Mouse (Mus musculus) central nervous system, embryonic 11.5 days (tissue): Measurements from ENCODE around the gene Fam136a. TPM values are rescaled to one million over a fixed set of nuclear protein-coding genes. Genes with fewer than 3 reads are reported as not detected.

Experiments
- polyA plus RNA-seq: library from polyadenylated mRNA; depleted of rRNA; stranded (reverse); fragments of >200 nt; gene quantifications from 2 replicates; pipeline ENCODE4 v1.2.3, GENCODE M21; 2012; rRNA removed

Gene Fam136a
- 39.9 and 70.5 TPM in 2 replicates for polyA plus RNA-seq

DNA sequence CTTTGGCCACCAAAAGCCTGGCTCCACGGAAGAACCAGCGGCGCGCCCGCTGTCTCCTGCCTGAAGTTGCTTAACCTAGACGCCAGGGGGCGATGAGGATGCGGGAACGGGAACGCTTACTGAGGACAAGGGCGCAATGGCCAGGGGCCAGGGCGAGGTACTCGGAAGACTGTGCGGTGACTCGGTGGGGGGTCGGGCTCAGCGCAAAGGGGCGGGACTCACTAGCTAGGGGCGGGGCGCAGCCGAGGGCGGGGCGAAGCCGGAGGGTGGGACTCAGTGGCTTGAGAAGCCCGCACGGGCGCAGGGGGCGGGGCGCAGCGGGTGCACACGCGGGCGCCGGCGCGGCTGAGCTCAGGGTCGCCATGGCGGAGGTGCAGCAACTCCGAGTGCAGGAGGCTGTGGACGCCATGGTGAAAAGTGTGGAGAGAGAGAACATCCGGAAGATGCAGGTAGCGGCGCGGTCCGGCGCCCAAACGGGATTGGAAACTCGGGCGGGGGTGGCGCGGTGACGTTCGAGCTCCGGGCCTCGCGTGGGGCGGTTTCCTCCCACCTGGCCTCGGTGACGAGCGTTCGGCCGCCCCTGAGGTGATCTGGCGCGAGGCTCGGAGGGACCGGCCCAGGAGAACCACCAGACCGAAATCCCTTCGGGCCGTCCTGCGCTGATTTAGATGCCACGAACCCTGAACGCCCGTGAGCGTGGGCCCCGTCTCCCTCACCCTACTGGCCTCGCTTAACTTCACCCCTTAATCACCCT lies at the start of gene Fam136a:
TSS of gene Fam136a (plus strand) at position 276 of the 754 bp plus-strand sequence.

DNA sequence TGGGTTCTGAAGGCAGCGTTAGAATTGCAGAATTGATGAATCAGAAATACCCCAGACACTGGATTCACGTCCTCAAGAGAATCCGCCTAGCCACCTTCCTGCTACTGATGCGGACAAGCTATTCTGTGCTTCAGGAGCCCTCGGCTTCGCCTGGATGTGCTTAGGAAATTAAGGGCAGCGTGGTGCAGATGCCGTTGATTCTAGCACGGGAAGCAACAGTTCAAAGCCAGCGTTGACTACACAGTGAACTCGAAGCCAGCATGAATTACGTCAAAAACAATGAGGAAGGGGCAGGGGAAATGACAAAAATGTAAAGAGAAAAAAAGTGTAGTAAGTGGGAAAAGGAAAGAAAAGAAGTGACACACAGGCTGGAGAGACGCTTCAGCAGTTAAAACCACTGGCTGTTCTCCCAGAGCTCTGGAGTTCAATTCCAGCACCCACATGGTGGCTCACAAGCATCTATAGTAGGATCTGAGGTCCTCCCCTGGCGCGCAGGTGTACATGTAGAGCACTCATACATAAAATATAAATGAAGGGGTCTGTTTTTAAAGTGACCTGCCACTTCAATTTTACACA lies 5.4 kb downstream of the Fam136a start, which contains the start of gene Snrpg:
TSS of gene Snrpg (plus strand) at position 541 of the 576 bp plus-strand sequence.

DNA sequence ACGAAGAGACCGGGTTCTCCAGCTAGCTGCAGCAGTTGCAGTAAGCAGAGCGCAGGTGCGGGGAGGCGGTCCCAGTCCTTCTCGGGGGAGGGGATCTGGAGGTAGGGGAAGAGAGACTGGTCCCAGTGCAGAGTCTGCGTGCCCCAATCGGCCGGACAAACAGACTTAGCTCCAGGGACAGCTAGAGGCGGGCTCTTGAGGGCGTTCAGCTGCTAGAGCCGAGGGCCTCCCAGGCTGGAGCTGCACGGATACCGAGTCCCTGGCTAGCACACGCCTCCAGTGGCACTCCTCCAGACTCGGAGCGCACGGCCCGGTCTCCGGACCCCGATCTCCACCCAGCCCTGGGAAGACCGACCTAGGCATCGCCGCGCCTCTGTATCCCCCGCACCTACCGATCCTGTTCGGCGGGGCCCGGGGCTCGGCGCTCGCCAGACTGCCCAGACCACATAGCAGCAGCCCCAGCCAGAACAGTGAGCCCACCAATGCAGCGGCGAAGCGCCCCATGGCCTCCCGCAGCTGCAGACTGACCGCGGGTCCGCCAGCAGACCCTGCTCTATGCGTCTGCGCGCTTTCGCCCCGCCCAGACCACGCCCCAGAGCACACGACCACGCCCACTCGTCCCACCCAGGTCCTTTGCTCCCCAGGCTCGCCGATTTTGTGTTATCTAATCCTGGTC lies 31.3 kb downstream of the Fam136a start, which contains the start of gene Pcyox1:
TSS of gene Pcyox1 (minus strand) at position 574 of the 676 bp plus-strand sequence.

DNA sequence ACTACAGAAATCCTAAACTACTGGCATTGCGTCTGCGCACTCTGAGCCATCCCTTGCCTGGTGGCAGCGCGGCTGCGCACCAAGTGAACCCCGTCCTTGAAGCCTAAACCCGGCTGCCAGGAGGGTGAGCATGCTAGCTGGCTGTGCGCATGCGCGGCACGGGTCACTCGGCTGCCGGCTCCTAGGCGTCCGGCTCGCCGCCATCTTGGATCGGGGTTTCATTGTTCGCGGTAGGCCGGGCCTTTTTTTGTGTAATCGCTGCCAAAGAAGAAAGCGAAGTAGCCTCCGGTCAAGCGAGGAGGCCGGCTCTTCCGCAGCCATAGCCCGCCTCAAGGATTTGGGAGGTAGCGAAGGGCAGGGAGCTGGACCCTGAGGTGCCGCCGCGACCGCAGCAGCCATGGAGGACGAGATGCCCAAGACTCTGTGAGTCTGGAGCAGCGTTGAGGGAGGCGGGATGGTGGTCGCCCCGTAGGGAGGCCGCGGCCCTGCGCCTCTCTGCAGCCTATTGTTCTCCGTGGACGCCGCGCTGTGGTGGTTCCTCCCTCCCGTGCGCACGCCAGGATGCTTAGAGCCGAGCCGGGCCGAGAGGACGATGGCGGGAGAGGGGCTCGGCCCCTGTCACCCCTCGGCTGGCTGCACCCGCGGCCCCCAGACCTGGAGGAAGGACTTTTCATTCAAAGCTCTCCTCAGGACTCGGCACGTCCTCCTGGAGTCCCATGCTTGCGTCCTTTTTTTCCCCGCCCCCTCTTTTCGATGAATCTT lies 38.8 kb downstream of the Fam136a start, which contains the start of gene Tia1:
TSS of gene Tia1 (plus strand) at position 120 of the 762 bp plus-strand sequence.

Other genes with a start within 250 kb of the Fam136a start
- 0.65 and 1.2 TPM in 2 replicates for gene Tgfa, start 170.4 kb upstream of the Fam136a start, polyA plus RNA-seq
- 978 and 1,148 TPM in 2 replicates for gene Snrpg, start 5.7 kb downstream of the Fam136a start, polyA plus RNA-seq
- gene Pcyox1, start 31.5 kb downstream of the Fam136a start, polyA plus RNA-seq, result 63.2 and 75.1 TPM in 2 replicates
- 275 and 283 TPM in 2 replicates for gene Tia1, start 38.6 kb downstream of the Fam136a start, polyA plus RNA-seq
- gene Gm44790, start 61.0 kb downstream of the Fam136a start, polyA plus RNA-seq, result 2.8 and 3.5 TPM in 2 replicates
- gene C87436, start 72.7 kb downstream of the Fam136a start, polyA plus RNA-seq, result 15.4 and 18.2 TPM in 2 replicates
- gene Pcbp1, start 160.7 kb downstream of the Fam136a start, polyA plus RNA-seq, result 208 and 294 TPM in 2 replicates